Mouse (Mus musculus) stomach, embryonic 16.5 days (tissue): ENCODE results near the gene Cacng7. TPM values are rescaled to one million over a fixed set of nuclear protein-coding genes. Genes with fewer than 3 reads are reported as not detected.

ENCODE experiments used
- ATAC-seq: fragments of 200-750 bp; cut with Nextera tagmentation; 2 replicates; pipeline ENCODE4 v1.8.0; 2017; ENCODE audit warnings: moderate number of reproducible peaks, moderate TSS enrichment; ENCODE audit not compliant: insufficient read depth, low FRiP score
- H3K27ac ChIP-seq: fragments of 300-500 bp; sonication (generic); 2 replicates; pipeline ENCODE4 v1.5.1; 2014; ENCODE audit warnings: low read length
- H3K27me3 ChIP-seq: fragments of 300-500 bp; sonication (generic); 2 replicates; pipeline ENCODE4 v1.6.1; 2014; ENCODE audit warnings: low read length, control low read depth, mixed read lengths; ENCODE audit not compliant: control insufficient read depth, insufficient read depth
- H3K36me3 ChIP-seq: fragments of 300-500 bp; sonication (generic); 2 replicates; pipeline ENCODE4 v1.6.1; 2014; ENCODE audit warnings: low read length; ENCODE audit not compliant: control insufficient read depth, insufficient read depth
- H3K4me1 ChIP-seq: fragments of 300-500 bp; sonication (generic); 2 replicates; pipeline ENCODE4 v1.6.1; 2014; ENCODE audit warnings: low read length, control low read depth, mixed read lengths; ENCODE audit not compliant: control insufficient read depth, insufficient read depth
- H3K4me2 ChIP-seq: fragments of 300-500 bp; sonication (generic); 2 replicates; pipeline ENCODE4 v1.6.1; 2014; ENCODE audit warnings: low read depth, low read length, mixed read lengths
- H3K4me3 ChIP-seq: fragments of 300-500 bp; sonication (generic); replicated peaks from 2 replicates; pipeline ENCODE4 v1.5.1; 2014; ENCODE audit warnings: mild to moderate bottlenecking, low read length
- H3K9ac ChIP-seq: fragments of 300-500 bp; sonication (generic); 2 replicates; pipeline ENCODE4 v1.6.1; 2014; ENCODE audit warnings: low read length
- H3K9me3 ChIP-seq: fragments of 300-500 bp; sonication (generic); replicated peaks from 2 replicates; pipeline ENCODE4 v1.6.1; 2016; ENCODE audit warnings: low read length, control low read depth; ENCODE audit not compliant: control insufficient read depth
- WGBS: fragments of 180-500 bp; shearing (Covaris S2); extraction: QIAGEN DNeasy Blood & Tissue Kit; methylation state at CpG from one replicate; pipeline ENCODE4 v1.1.7; 2014; 5-methylcytosine and 5-hydroxymethylcytosine counted together
- polyA plus RNA-seq: library from polyadenylated mRNA; unstranded; fragments of >200 nt; fragmentation: Nextera tagmentation; extraction: Ambion mirVana; gene quantifications from 2 replicates; pipeline ENCODE4 v1.2.1, GENCODE M21; 2015

The Cacng7 gene
- polyA plus RNA-seq, 1 experiment from 2014 or later: 1.4 TPM

DNA sequence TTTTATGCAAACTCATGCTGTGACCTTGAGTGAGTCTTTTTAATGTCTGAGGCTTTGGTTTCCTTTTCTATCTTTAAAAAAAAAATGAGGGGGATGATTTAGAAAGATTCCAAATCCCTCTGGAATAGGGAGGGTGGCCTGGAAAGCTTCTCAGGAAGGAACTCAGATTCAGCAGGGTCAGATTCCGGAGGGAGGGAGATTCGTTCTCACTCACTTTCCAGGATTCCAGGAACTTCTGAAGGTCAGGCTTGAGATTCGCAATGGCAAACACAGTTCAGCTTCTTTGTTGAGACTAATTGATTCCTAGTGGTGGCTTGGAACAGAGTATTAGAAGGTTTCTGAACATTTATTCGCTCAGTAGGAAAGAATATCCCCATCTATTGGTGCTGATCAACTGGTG, 37.7 kb downstream of the Cacng7 start:
- H3K4me2 ChIP-seq: no peak overlapping the region
- no peaks in the 10 kb centered on the region for H3K36me3 ChIP-seq
- 35% methylated on average over 4 of the region's 4 CpGs for WGBS
- ATAC-seq: no peak
- H3K9ac ChIP-seq: no peak overlapping the region
- H3K27ac ChIP-seq: no peak overlapping the region
- no peaks in the 10 kb centered on the region for H3K9me3 ChIP-seq
- no peaks in the 10 kb centered on the region; the same call in 1 of the 2 replicates for H3K27me3 ChIP-seq
- no peak overlapping the region for H3K4me3 ChIP-seq
- H3K4me1 ChIP-seq: no peaks in the 10 kb centered on the region

DNA sequence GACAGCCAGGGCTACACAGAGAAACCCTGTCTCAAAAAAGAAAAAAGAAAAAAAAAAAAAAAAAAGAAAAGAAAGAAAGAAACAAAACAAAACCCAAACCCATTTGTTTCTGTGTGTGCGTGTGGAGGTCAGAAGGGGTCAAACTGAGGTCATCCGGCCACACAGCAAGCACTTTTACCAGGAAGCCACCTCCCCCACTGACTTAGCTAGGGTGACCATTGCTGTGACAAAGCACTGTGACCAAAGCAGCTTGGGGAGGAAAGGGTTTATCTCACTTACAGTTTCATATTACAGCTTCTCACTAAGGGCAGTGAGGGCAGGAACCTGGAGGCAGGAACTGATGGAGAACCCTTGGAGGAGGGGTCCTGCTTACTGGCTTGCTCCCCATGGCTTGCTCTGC, 39.6 kb downstream of the Cacng7 start:
- 65% methylated on average over 2 of the region's 2 CpGs for WGBS
- ATAC-seq: no peak

DNA sequence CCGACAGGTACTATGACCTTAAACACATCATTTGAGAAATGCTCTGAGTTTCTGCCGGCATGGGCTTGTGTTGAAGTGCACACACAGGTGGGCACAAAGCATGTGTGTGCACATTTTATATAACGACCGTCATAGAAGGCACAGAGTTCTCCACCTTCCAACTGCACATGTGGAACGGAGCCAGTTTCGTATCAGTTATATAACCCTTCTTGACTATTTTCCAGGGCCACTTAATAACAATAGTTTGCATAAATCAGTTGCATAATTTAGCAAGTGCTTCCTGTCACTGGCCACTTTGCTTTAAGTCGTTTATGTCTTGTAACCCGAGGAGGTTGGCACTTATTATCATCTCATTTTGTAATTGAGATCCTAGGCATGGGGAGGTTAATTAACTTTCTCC, 41.0 kb downstream of the Cacng7 start:
- H3K4me3 ChIP-seq: no peak overlapping the region
- H3K9me3 ChIP-seq: no peaks in the 10 kb centered on the region
- H3K4me2 ChIP-seq: no peak overlapping the region
- no peaks in the 10 kb centered on the region for H3K36me3 ChIP-seq
- no peaks in the 10 kb centered on the region; the same call in 1 of the 2 replicates for H3K27me3 ChIP-seq
- H3K27ac ChIP-seq: no peak overlapping the region
- H3K4me1 ChIP-seq: no peaks in the 10 kb centered on the region
- no peak overlapping the region for H3K9ac ChIP-seq
- ATAC-seq: no peak
- 83% methylated on average over 8 of the region's 8 CpGs for WGBS

More for the DNA sequence above, 39.6 kb downstream of the Cacng7 start:
- H3K4me1 ChIP-seq: no peaks in the 10 kb centered on the region
- H3K36me3 ChIP-seq: no peaks in the 10 kb centered on the region
- no peak overlapping the region for H3K4me3 ChIP-seq
- no peak overlapping the region for H3K9ac ChIP-seq
- H3K4me2 ChIP-seq: no peak overlapping the region
- no peak overlapping the region for H3K27ac ChIP-seq
- H3K9me3 ChIP-seq: no peaks in the 10 kb centered on the region
- no peaks in the 10 kb centered on the region; the same call in 1 of the 2 replicates for H3K27me3 ChIP-seq

DNA sequence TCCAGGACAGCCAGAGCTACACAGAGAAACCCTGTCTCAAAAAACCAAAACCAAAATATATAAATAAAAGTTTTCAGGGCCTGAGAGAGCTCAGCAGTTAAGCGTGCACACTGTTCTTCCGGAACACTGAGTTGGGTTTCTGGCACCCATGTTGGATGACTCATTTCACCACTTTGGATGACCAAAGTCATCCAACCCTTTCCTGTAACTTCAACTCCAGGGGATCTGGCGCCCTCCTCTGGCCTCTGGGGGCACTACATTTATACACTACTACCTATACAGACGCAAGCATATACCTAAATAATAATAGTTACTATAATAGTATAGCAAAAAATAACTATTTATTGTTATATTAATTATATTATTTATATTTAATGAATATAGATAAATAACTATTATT, 44.1 kb downstream of the Cacng7 start:
- 50% methylated on average over 4 of the region's 4 CpGs for WGBS
- Histone ChIP-seq H3K9me3 (no peaks in the 10 kb centered on the region), H3K4me2 (no peak overlapping the region), H3K4me3 (no peak overlapping the region), H3K9ac (no peak overlapping the region), H3K27ac (no peak overlapping the region), H3K27me3 (no peaks in the 10 kb centered on the region), H3K36me3 (no peaks in the 10 kb centered on the region), H3K4me1 (no peaks in the 10 kb centered on the region)
- no peak for ATAC-seq

DNA sequence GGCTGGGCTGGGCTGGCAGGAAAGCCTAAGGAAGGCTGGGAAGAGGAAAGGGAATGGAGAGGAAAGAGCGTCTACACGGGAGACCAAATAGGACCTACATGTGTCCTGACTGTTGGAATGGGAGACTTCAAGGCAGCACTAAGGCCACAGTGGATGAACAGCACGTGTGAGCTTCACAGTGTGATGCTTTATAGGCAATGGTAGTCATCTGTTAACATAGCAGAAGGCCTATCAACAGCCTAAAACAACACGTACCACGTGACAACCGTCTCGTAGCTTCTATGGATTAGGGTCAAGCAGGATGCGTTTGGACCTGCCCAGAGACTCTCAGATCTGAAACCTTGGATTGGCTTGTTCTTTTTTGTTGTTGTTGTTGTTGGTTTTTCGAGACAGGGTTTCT, 49.4 kb downstream of the Cacng7 start:
- ATAC-seq: no peak
- Histone ChIP-seq H3K4me3 (no peak overlapping the region), H3K9ac (no peak overlapping the region), H3K27me3 (no peaks in the 10 kb centered on the region), H3K9me3 (no peaks in the 10 kb centered on the region), H3K27ac (no peak overlapping the region), H3K4me2 (no peak overlapping the region), H3K4me1 (no peaks in the 10 kb centered on the region), H3K36me3 (no peaks in the 10 kb centered on the region)
- WGBS: 85% methylated on average over 9 of the region's 9 CpGs

DNA sequence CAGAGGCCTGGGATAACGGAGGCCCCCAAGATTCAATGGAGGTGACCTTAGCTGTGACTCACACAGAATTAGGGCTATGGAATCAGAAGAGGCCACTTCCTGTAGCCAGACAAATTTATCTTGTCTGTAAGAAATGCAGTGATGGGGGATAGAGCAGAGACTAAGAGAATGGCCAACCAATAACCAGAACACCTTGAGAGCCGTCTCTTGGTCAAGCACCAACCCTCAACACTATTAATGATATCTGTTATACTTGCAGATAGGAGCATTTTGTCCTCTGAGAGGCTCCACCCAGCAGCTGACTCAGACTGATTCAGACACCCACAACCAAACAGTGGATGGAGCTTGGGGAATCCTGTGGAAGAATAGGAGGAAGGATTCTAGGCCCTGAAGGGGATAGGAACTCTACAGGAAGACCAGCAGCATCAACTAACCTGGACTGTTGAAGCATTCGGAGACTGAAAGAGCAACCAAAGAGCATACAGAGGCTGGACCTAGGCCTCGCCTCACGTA, 52.1 kb downstream of the Cacng7 start:
- H3K4me3 ChIP-seq: no peak overlapping the region
- no peaks in the 10 kb centered on the region for H3K36me3 ChIP-seq
- ATAC-seq: no peak
- H3K9me3 ChIP-seq: no peaks in the 10 kb centered on the region
- H3K4me1 ChIP-seq: no peaks in the 10 kb centered on the region
- H3K27ac ChIP-seq: no peak overlapping the region
- 85% methylated on average over 5 of the region's 5 CpGs for WGBS
- H3K9ac ChIP-seq: no peak overlapping the region
- H3K4me2 ChIP-seq: no peak overlapping the region
- H3K27me3 ChIP-seq: no peaks in the 10 kb centered on the region

DNA sequence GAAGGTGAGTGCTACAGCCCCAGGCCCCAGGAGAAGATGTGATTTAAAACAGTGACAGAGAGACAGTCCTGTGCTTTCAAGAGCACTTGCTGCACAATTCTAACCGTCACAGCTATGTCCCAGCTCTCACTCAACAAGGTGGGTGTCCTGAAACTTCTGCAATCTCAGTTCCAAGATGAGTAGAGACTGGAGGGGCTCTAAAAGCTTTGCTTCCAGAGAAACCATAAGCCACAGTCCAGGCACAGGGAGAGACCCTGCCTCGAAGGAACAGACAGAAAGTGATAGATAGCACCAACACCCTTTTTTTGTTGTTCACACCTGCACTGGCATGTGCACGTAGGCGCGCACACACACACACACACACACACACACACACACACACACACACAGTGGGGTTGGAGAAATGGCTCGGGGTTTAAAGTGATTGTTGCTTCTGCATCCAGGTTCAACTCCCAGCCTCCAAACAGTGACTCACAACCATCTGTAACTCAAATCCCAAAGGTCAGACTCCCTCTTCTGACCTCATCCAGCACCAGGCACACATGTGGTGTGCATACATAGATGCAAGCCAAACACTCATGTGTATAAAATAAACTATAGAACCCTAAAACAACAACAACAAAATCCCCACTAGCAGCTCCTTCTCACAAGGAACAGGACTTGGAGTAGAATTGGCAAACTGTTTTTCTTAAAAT, 53.4 kb downstream of the Cacng7 start:
- Histone ChIP-seq H3K4me3 (no peak overlapping the region), H3K36me3 (no peaks in the 10 kb centered on the region), H3K27ac (no peak overlapping the region), H3K4me2 (no peak overlapping the region), H3K27me3 (no peaks in the 10 kb centered on the region), H3K9me3 (no peaks in the 10 kb centered on the region), H3K4me1 (no peaks in the 10 kb centered on the region), H3K9ac (no peak overlapping the region)
- ATAC-seq: no peak
- WGBS: 73% methylated on average over 6 of the region's 6 CpGs

DNA sequence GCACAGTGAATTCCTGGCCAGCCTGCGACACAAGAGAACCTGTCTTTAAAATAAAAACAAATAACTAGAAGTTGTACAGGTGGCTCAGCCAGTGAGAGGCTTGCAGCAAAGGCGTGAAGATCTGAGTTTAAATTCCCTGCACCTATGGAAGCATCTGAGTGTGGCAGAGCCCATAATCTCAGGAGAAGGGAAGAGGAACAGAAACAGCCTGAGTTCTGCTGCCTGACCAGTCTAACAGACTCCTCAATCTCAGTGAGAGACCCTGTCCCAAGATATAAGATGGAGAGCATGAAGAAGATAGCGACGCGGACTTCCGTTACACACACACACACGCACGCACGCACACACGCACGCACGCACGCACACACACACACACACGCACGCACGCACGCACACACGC, 55.0 kb downstream of the Cacng7 start:
- Histone ChIP-seq H3K4me1 (no peaks in the 10 kb centered on the region), H3K4me3 (no peak overlapping the region), H3K9ac (no peak overlapping the region), H3K4me2 (no peak overlapping the region), H3K36me3 (no peaks in the 10 kb centered on the region), H3K9me3 (no peaks in the 10 kb centered on the region), H3K27ac (no peak overlapping the region), H3K27me3 (no peaks in the 10 kb centered on the region)
- WGBS: 85% methylated on average over 18 of the region's 18 CpGs
- ATAC-seq: no peak

DNA sequence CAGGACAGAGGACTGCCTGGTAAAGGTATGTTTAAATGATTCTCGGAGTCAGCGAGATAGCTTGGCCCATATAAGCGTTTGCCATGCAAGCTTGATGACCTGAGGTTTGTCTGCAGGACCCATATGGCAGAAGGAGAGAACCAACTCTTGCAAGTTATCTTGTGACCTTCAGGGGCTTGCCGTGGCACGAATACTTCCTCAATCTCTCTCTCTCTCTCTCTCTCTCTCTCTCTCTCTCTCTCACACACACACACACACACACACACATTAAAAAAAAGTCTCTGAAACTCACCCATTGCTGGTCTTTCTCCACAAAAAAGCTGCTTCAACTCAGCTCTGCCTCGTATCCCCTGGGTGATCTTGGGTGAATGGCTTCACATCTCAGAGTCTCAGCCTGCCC, 56.1 kb downstream of the Cacng7 start:
- H3K27me3 ChIP-seq: no peaks in the 10 kb centered on the region
- H3K9me3 ChIP-seq: no peaks in the 10 kb centered on the region
- H3K9ac ChIP-seq: no peak overlapping the region
- no peaks in the 10 kb centered on the region for H3K36me3 ChIP-seq
- WGBS: 47% methylated on average over 6 of the region's 6 CpGs
- H3K27ac ChIP-seq: no peak overlapping the region
- no peaks in the 10 kb centered on the region for H3K4me1 ChIP-seq
- no peak for ATAC-seq
- no peak overlapping the region for H3K4me2 ChIP-seq
- H3K4me3 ChIP-seq: no peak overlapping the region
